Mouse (Mus musculus) G1E (cell line): ENCODE data around the gene Kif19a.

Experiments used
- CTCF ChIP-seq: IDR thresholded peaks from 2 replicates; pipeline ENCODE4 v1.5.1; 2012; ENCODE audit warnings: low read depth, low read length, inconsistent platforms, mixed read lengths
- GATA1 ChIP-seq: IDR thresholded peaks from 2 replicates; pipeline ENCODE4 v1.6.1; 2012; ENCODE audit warnings: borderline replicate concordance, low read length, inconsistent platforms, mixed read lengths
- POLR2AphosphoS5 ChIP-seq: IDR thresholded peaks from 2 replicates; pipeline ENCODE4 v1.6.1; 2012; ENCODE audit warnings: low read depth, low read length, inconsistent platforms; ENCODE audit not compliant: insufficient replicate concordance
- TAL1 ChIP-seq: conservative IDR thresholded peaks from 2 replicates; pipeline ENCODE4 v1.6.1; 2012; ENCODE audit warnings: low read depth, low read length, inconsistent platforms, mixed read lengths

- TF ChIP-seq CTCF (no peak), GATA1 (no peak), TAL1 (no peak), POLR2AphosphoS5 (no peak)
Observed at GRCm38 (mm10) chr11:114727826-114728186, 37.4 kb upstream of the Kif19a start.
